Mouse (Mus musculus) liver, embryonic 15.5 days (tissue): ENCODE data around the gene Pls1. TPM values are rescaled to one million over a fixed set of nuclear protein-coding genes. Genes with fewer than 3 reads are reported as not detected.

Experiments
- ATAC-seq: fragments of 200-750 bp; cut with Nextera tagmentation; 2 replicates; pipeline ENCODE4 v1.8.0; 2017; ENCODE audit warnings: moderate number of reproducible peaks, mild to moderate bottlenecking, moderate library complexity; ENCODE audit not compliant: insufficient read depth
- H3K27ac ChIP-seq: fragments of 300-500 bp; sonication (generic); replicated peaks from 2 replicates; pipeline ENCODE4 v1.5.1; 2015; ENCODE audit warnings: mild to moderate bottlenecking, inconsistent platforms
- H3K27me3 ChIP-seq: fragments of 300-500 bp; sonication (generic); 2 replicates; pipeline ENCODE4 v1.6.1; 2015; ENCODE audit warnings: mild to moderate bottlenecking, inconsistent platforms
- H3K36me3 ChIP-seq: fragments of 300-500 bp; sonication (generic); replicated peaks from 2 replicates; pipeline ENCODE4 v1.6.1; 2015; ENCODE audit warnings: moderate library complexity, mild to moderate bottlenecking, inconsistent platforms
- H3K4me1 ChIP-seq: fragments of 300-500 bp; sonication (generic); replicated peaks from 2 replicates; pipeline ENCODE4 v1.6.1; 2015; ENCODE audit warnings: inconsistent platforms
- H3K4me2 ChIP-seq: fragments of 300-500 bp; sonication (generic); 2 replicates; pipeline ENCODE4 v1.6.1; 2015; ENCODE audit warnings: moderate library complexity, mild to moderate bottlenecking, inconsistent platforms
- H3K4me3 ChIP-seq: fragments of 300-500 bp; sonication (generic); replicated peaks from 2 replicates; pipeline ENCODE4 v1.5.1; 2015; ENCODE audit warnings: mild to moderate bottlenecking, inconsistent platforms
- H3K9ac ChIP-seq: fragments of 300-500 bp; sonication (generic); 2 replicates; pipeline ENCODE4 v1.6.1; 2015; ENCODE audit warnings: moderate library complexity, mild to moderate bottlenecking, inconsistent platforms
- H3K9me3 ChIP-seq: fragments of 300-500 bp; sonication (generic); replicated peaks from 2 replicates; pipeline ENCODE4 v1.6.1; 2016; ENCODE audit warnings: inconsistent platforms
- WGBS: fragments of 180-500 bp; shearing (Covaris S2); methylation state at CpG from one replicate; pipeline ENCODE4 v1.1.7; 2015; ENCODE audit warnings: mixed read lengths; ENCODE audit not compliant: insufficient replicate concordance; 5-methylcytosine and 5-hydroxymethylcytosine counted together
- polyA plus RNA-seq: library from polyadenylated mRNA; unstranded; fragments of >200 nt; fragmentation: Nextera tagmentation; extraction: Ambion mirVana; gene quantifications from 2 replicates; pipeline ENCODE4 v1.2.1, GENCODE M21; 2015

The Pls1 gene
- polyA plus RNA-seq, 1 experiment from 2014 or later: 14.9 TPM

DNA sequence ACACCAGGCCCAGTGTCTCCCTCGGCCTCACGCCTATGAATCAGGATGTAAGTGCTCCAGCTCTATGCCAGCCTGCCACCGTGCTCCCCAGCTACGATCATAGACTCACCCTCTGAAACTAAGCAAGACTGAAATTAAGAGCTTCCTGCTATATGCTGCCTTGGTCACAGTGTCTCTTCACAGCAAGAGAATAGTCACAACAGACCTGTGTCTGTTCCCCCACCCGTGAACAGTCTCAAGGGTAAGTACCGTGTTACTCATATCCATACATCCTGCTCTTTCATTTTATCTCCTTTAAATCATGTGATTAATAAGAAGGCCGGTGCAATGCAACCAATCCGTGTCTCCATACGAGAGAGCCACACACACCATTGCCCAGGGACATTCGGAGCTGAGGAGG, 9.4 kb downstream of the Pls1 start:
- Histone ChIP-seq H3K4me3 (no peak overlapping the region), H3K36me3 (no peaks in the 10 kb centered on the region), H3K27me3 (no peaks in the 10 kb centered on the region), H3K27ac (no peak overlapping the region), H3K9me3 (no peaks in the 10 kb centered on the region), H3K4me1 (no peaks in the 10 kb centered on the region), H3K4me2 (no peak overlapping the region), H3K9ac (no peak overlapping the region)
- ATAC-seq: no peak
- 67% methylated on average over 10 of the region's 10 CpGs for WGBS

DNA sequence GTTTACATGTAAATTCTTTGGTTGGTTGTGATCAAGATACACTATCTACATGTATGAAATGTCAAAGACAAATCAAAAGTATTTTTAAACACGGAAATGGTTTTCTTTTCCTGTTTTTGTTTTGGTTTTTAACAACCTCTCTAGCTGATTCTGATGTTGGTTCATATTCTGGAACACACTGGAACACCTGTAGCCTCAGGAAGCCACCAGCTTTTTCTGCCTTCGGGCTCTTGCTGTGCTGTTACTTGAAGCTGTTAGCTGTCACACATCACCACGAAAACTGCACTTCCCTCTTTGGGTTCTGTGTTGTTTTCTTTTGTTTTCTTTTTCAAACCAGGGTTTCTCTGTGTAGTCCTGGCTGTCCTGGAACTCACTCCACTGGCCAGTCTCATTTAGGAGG, 10.3 kb downstream of the Pls1 start:
- H3K9ac ChIP-seq: no peak overlapping the region
- ATAC-seq: no peak
- no peak overlapping the region for H3K4me2 ChIP-seq
- no peak overlapping the region for H3K27ac ChIP-seq
- 17% methylated on average over 3 of the region's 3 CpGs for whole genome bisulfite sequencing
- H3K36me3 ChIP-seq: no peaks in the 10 kb centered on the region
- H3K27me3 ChIP-seq: no peaks in the 10 kb centered on the region
- no peaks in the 10 kb centered on the region for H3K4me1 ChIP-seq
- H3K4me3 ChIP-seq: no peak overlapping the region
- no peaks in the 10 kb centered on the region for H3K9me3 ChIP-seq

- 35% methylated on average over 3 of the region's 3 CpGs for WGBS
- no peaks in the 10 kb centered on the region for H3K4me1 ChIP-seq
- no peaks in the 10 kb centered on the region for H3K27me3 ChIP-seq
- H3K9me3 ChIP-seq: no peaks in the 10 kb centered on the region
- ATAC-seq: no peak
- no peak overlapping the region for H3K27ac ChIP-seq
- H3K9ac ChIP-seq: no peak overlapping the region
- no peak overlapping the region for H3K4me3 ChIP-seq
- no peak overlapping the region for H3K4me2 ChIP-seq
- H3K36me3 ChIP-seq: no peaks in the 10 kb centered on the region
These were observed 12.4 kb downstream of the Pls1 start for GRCm38 (mm10) chr9:95832758-95833157.

DNA sequence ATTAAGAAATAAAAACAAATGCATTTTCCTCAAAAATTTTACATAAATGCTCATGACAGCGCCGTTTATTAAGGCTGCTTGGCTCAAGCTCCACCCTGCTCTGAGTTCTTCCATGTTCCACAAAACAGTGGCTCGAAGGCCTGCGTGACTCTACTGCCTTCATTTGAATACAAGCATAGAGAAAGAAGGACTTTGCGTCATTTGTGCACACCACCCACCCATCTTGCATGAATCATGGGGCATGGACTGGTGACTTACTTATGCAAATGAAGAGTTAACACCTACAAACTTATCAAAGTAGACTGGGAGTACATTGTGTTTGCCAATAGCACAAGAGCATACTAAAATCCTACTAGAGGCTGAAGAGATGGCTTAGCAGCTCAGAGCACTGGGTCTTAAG, 17.5 kb downstream of the Pls1 start:
- Histone ChIP-seq H3K36me3 (no peaks in the 10 kb centered on the region), H3K27ac (no peak overlapping the region), H3K4me2 (no peak overlapping the region), H3K4me1 (no peaks in the 10 kb centered on the region), H3K9ac (no peak overlapping the region), H3K9me3 (no peaks in the 10 kb centered on the region), H3K27me3 (no peaks in the 10 kb centered on the region), H3K4me3 (no peak overlapping the region)
- no peak for ATAC-seq
- 72% methylated on average over 5 of the region's 5 CpGs for WGBS

DNA sequence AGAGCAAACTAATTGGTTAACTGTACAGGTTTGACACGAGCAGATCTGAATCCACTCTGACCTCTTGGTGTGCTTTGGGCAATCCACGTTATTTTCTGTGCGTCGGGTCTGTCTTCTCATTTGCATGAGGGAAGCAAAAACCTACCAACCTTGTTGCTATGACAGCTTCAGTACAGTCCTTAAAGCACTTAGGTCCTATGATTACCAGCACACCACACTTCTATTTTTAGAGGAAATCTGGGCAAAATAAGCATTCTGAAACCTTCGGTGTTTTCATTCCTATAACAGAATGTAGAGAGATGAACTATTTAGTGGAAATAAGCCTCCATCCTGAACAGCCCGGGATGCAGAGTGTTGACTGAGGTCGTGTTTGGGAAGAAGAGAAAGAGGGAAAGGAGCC, 22.6 kb downstream of the Pls1 start:
- Histone ChIP-seq H3K27ac (no peak overlapping the region), H3K4me2 (no peak overlapping the region), H3K27me3 (no peaks in the 10 kb centered on the region), H3K4me1 (no peaks in the 10 kb centered on the region), H3K36me3 (no peaks in the 10 kb centered on the region), H3K9me3 (no peaks in the 10 kb centered on the region), H3K4me3 (no peak overlapping the region), H3K9ac (no peak overlapping the region)
- 60% methylated on average over 7 of the region's 7 CpGs for WGBS
- ATAC-seq: no peak

DNA sequence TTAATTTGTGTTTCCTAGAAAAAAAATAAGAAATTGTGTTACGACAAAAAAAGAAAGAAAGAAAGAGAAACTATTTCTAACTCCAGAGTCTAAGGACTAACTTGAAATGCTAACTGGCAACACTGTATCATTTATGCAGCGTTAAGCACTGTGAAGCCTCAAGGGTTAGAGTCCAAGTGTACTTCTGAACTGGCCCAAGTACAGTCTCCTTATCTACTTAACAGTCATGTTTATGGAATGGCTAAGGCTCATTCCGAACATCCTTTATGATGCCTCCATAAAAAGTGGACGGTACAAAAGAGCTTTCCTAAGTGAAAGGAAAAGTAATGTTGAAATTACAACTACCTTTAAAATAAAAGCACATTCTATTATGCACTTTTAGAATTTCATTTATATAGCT, 29.4 kb downstream of the Pls1 start:
- no peaks in the 10 kb centered on the region for H3K9me3 ChIP-seq
- H3K4me1 ChIP-seq: no peaks in the 10 kb centered on the region
- H3K4me3 ChIP-seq: no peak overlapping the region
- no peak overlapping the region for H3K27ac ChIP-seq
- no peak for ATAC-seq
- no peaks in the 10 kb centered on the region for H3K36me3 ChIP-seq
- no peak overlapping the region for H3K9ac ChIP-seq
- H3K27me3 ChIP-seq: no peaks in the 10 kb centered on the region
- WGBS: 66% methylated on average over 4 of the region's 4 CpGs
- H3K4me2 ChIP-seq: no peak overlapping the region

GRCm38 (mm10) chr9:95815015-95815673, 30.0 kb downstream of the Pls1 start:
- H3K27ac ChIP-seq: no peak overlapping the region
- H3K4me3 ChIP-seq: no peak overlapping the region
- H3K9ac ChIP-seq: no peak overlapping the region
- no peaks in the 10 kb centered on the region for H3K9me3 ChIP-seq
- no peak overlapping the region for H3K4me2 ChIP-seq
- 59% methylated on average over 11 of the region's 11 CpGs for WGBS
- no peaks in the 10 kb centered on the region for H3K27me3 ChIP-seq
- H3K4me1 ChIP-seq: no peaks in the 10 kb centered on the region
- no peaks in the 10 kb centered on the region for H3K36me3 ChIP-seq
- ATAC-seq: no peak

GRCm38 (mm10) chr9:95813721-95814531, 31.2 kb downstream of the Pls1 start:
- Histone ChIP-seq H3K9ac (no peak overlapping the region), H3K4me2 (no peak overlapping the region), H3K4me3 (no peak overlapping the region), H3K27ac (no peak overlapping the region), H3K9me3 (no peaks in the 10 kb centered on the region), H3K27me3 (no peaks in the 10 kb centered on the region), H3K4me1 (no peaks in the 10 kb centered on the region), H3K36me3 (no peaks in the 10 kb centered on the region)
- no peak for ATAC-seq
- 79% methylated on average over 20 of the region's 20 CpGs for WGBS

DNA sequence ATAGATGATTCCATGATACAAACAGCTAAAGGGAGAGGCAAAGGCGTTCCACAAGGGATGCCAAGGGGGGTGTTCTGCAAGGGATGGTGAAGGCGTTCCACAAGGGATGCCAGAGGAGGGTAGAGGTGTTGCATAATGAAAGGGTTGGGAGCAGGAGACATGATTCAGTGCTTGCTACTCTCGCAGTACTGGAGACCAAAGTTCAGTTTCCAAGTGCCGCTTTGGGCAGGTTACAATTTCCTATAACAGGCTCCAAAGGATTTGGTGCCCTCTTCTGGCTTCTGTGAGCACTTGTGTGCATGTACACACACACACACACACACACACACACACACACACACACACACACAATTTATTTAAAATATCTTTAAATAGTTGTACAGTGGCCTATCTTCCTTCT, 33.3 kb downstream of the Pls1 start:
- Histone ChIP-seq H3K9me3 (no peaks in the 10 kb centered on the region), H3K4me1 (no peaks in the 10 kb centered on the region), H3K4me2 (no peak overlapping the region), H3K27me3 (no peaks in the 10 kb centered on the region), H3K36me3 (no peaks in the 10 kb centered on the region), H3K4me3 (no peak overlapping the region), H3K9ac (no peak overlapping the region), H3K27ac (no peak overlapping the region)
- no peak for ATAC-seq
- 61% methylated on average over 4 of the region's 4 CpGs for WGBS

GRCm38 (mm10) chr9:95809596-95809995, 35.5 kb downstream of the Pls1 start:
- no peak overlapping the region for H3K9ac ChIP-seq
- no peak overlapping the region for H3K4me3 ChIP-seq
- H3K9me3 ChIP-seq: no peaks in the 10 kb centered on the region
- 65% methylated on average over 4 of the region's 4 CpGs for WGBS
- H3K27me3 ChIP-seq: no peaks in the 10 kb centered on the region
- H3K27ac ChIP-seq: no peak overlapping the region
- no peak overlapping the region for H3K4me2 ChIP-seq
- no peaks in the 10 kb centered on the region for H3K36me3 ChIP-seq
- H3K4me1 ChIP-seq: no peaks in the 10 kb centered on the region
- ATAC-seq: no peak

DNA sequence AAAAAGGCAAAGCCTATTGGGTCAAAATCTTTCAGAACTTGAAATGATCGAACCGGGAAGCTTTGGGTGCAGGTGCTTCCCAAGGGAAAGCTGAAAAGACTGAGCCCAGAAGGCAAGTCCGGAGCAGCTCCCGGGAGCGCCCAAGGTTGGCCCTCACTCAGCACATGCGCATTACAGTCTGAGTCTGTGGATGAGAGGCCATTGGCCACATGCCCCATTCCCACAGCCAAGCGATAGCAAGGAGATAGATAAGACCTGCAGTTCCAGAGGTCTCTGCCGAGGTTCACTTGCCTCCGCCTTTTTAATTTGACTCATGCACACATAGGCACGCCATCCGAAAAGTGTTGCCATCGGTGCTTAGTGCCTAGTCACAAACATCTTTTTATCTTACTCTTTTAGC, 39.7 kb downstream of the Pls1 start:
- no peaks in the 10 kb centered on the region for H3K36me3 ChIP-seq
- no peaks in the 10 kb centered on the region for H3K27me3 ChIP-seq
- H3K4me1 ChIP-seq: no peaks in the 10 kb centered on the region
- H3K4me3 ChIP-seq: no peak overlapping the region
- H3K9ac ChIP-seq: no peak overlapping the region
- no peak for ATAC-seq
- H3K4me2 ChIP-seq: no peak overlapping the region
- 67% methylated on average over 12 of the region's 12 CpGs for WGBS
- H3K9me3 ChIP-seq: no peaks in the 10 kb centered on the region
- H3K27ac ChIP-seq: no peak overlapping the region
